Mouse (Mus musculus): ENCODE data around the gene 3110040M04Rik. TPM values are rescaled to one million over a fixed set of nuclear protein-coding genes. Genes with fewer than 3 reads are reported as not detected.

3110040M04Rik gene
- total and polyA plus RNA-seq, 3 experiments = not detected

DNA sequence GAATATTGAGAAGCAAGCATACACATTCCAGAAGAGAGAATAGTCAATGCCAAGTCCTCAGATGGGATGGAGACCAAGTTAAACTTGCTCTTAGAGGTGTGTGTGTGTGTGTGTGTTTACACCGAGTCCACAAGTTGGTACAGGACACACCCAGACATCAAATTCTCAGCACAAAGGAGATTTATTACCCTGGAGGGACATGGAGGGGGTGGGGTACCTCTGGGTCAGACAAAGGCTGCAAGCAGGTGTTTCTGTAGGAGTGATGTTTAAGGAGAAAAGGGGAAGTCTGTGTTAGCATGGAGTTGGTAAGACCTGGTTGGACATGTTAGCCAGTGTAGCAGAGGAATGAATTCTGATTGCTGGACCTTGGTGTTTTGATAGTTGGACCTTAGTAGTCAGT lies 12.1 kb downstream of the 3110040M04Rik start:
- H3K27me3 ChIP-seq (replicated peaks) = no peaks in the 10 kb centered on the region
- H3K4me2 ChIP-seq (ENCODE audit: insufficient read depth, low read depth, poor library complexity, severe bottlenecking) = no peak overlapping the region
- H3K4me3 ChIP-seq (replicated peaks in 1 of 3; ENCODE audit: low read depth in 2 of 3, low read length in 2 of 3, poor library complexity in 1 of 3) = no peak overlapping the region
- H3K36me3 ChIP-seq (replicated peaks in 1 of 2; ENCODE audit: control insufficient read depth in 1 of 2, insufficient read depth in 1 of 2, low read length in 1 of 2) = no peaks in the 10 kb centered on the region
- dilution Hi-C loops (cut with MboI; ENCODE audit: extremely low pct_ligation_motif_present, extremely low pct_unique_long_range_greater_than_20kb, low sequenced_read_pairs) = no loop called here
- no peaks in the 10 kb centered on the region for H3K79me2 ChIP-seq (replicated peaks; ENCODE audit: control insufficient read depth, extremely low read depth, insufficient read depth, poor library complexity, severe bottlenecking)
- TF ChIP-seq CHD2 (IDR thresholded peaks at IDR 0.05; ENCODE audit: low read length) = no peak
- no peak for TF ChIP-seq RCOR1 (conservative IDR thresholded peaks at IDR 0.05; ENCODE audit: low read depth, low read length)
- no peak for TF ChIP-seq HCFC1 (IDR thresholded peaks at IDR 0.05; ENCODE audit: low read depth, low read length)
- no peak for TF ChIP-seq ZC3H11A (IDR thresholded peaks at IDR 0.05; ENCODE audit: low read depth, low read length)
- no peak for TF ChIP-seq TCF12 (IDR thresholded peaks at IDR 0.05; ENCODE audit: low read depth, low read length)
- no peak for TF ChIP-seq POLR2A (IDR thresholded peaks at IDR 0.05; ENCODE audit: low read depth, low read length)
- TF ChIP-seq CTCF (conservative IDR thresholded peaks at IDR 0.05 in 1 of 2, IDR thresholded peaks at IDR 0.05 in 1 of 2; ENCODE audit: low read depth in 2 of 2, low read length in 2 of 2) = no peak
- no peak for TF ChIP-seq RAD21 (IDR thresholded peaks at IDR 0.05; ENCODE audit: low read depth, low read length)
- TF ChIP-seq ELF1 (IDR thresholded peaks at IDR 0.05; ENCODE audit: low read depth, low read length) = no peak
- no peak for TF ChIP-seq EP300 (IDR thresholded peaks at IDR 0.05; ENCODE audit: low read length)
- H3K9ac ChIP-seq (ENCODE audit: insufficient read depth, low read depth) = no peak overlapping the region
- in situ Hi-C loops (cut with MboI; ENCODE audit: low pct_ligation_motif_present, low pct_unique_long_range_greater_than_20kb, low sequenced_read_pairs) = no loop called here
- no peak for DNase-seq (ENCODE audit: extremely low read depth)
- H3K4me1 ChIP-seq (ENCODE audit: control insufficient read depth in 1 of 2, insufficient read depth in 2 of 2) = peaks cover 2 to 22% of the 10 kb centered on the region in 2 experiments; a peak in 2 of 4 replicates
- H3K9me3 ChIP-seq (replicated peaks; ENCODE audit: low read length) = no peaks in the 10 kb centered on the region
- H3K27ac ChIP-seq (ENCODE audit: insufficient read depth, low read depth) = no peak overlapping the region

DNA sequence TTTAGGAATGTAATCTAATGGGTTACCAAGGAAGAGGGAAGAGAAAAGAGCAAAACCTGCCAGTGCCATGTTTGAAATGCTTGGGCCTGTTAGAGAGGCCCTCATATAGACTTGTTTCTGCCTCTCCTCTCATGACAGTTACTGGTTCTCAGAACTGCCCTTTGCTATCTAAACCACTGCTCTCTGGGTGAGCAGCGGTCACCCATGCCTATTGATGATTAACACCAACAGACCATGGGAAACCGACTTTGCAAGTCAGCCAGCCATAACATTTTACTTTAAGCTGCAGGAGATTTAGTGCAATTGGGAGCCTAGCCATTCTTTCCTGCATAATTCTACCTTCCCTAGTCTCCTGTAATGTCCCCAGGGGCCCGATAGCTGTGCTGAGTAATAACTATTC lies 12.5 kb downstream of the 3110040M04Rik start:
- TF ChIP-seq POLR2A (IDR thresholded peaks at IDR 0.05; ENCODE audit: low read depth, low read length) = no peak
- TF ChIP-seq RAD21 (IDR thresholded peaks at IDR 0.05; ENCODE audit: low read depth, low read length) = no peak
- no peak for TF ChIP-seq GABPA (IDR thresholded peaks at IDR 0.05; ENCODE audit: insufficient replicate concordance, low read depth, low read length)
- TF ChIP-seq BHLHE40 (IDR thresholded peaks at IDR 0.05; ENCODE audit: low read depth, low read length) = no peak
- no peak for TF ChIP-seq NELFE (IDR thresholded peaks at IDR 0.05; ENCODE audit: low read depth, low read length)
- no peak overlapping the region for H3K9ac ChIP-seq (ENCODE audit: insufficient read depth, low read depth)
- H3K4me3 ChIP-seq (replicated peaks in 1 of 3; ENCODE audit: low read depth in 2 of 3, low read length in 2 of 3, poor library complexity in 1 of 3) = no peak overlapping the region
- dilution Hi-C loops (cut with MboI; ENCODE audit: extremely low pct_ligation_motif_present, extremely low pct_unique_long_range_greater_than_20kb, low sequenced_read_pairs) = no loop called here
- H3K4me2 ChIP-seq (ENCODE audit: insufficient read depth, low read depth, poor library complexity, severe bottlenecking) = no peak overlapping the region
- no peak overlapping the region for H3K27ac ChIP-seq (ENCODE audit: insufficient read depth, low read depth)
- no peaks in the 10 kb centered on the region for H3K79me2 ChIP-seq (replicated peaks; ENCODE audit: control insufficient read depth, extremely low read depth, insufficient read depth, poor library complexity, severe bottlenecking)
- no peaks in the 10 kb centered on the region for H3K36me3 ChIP-seq (replicated peaks in 1 of 2; ENCODE audit: control insufficient read depth in 1 of 2, insufficient read depth in 1 of 2, low read length in 1 of 2)
- H3K27me3 ChIP-seq (replicated peaks) = no peaks in the 10 kb centered on the region
- no peak for DNase-seq (ENCODE audit: extremely low read depth)
- in situ Hi-C loops (cut with MboI; ENCODE audit: low pct_ligation_motif_present, low pct_unique_long_range_greater_than_20kb, low sequenced_read_pairs) = no loop called here
- no peaks in the 10 kb centered on the region for H3K9me3 ChIP-seq (replicated peaks; ENCODE audit: low read length)
- H3K4me1 ChIP-seq (ENCODE audit: control insufficient read depth in 1 of 2, insufficient read depth in 2 of 2) = peaks cover 2 to 22% of the 10 kb centered on the region in 2 experiments; a peak in 2 of 4 replicates

DNA sequence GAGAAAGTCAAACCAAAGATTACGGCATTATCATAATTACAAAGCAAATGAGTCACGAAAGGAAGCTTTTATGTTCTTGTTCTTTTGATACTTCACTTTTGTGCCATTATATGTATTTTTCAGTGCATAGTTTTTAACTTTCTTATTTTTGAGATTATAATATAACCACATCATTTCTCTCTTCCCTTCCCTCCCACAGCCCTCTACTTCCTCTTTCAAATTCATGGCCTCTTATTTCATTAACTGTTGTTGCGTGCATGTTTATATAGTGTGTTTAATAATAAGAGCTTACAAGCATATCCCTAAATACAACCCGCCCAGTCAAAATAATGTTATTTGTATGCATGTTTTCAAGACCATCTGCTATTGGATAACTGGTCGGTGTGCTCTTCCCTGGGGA lies 15.1 kb downstream of the 3110040M04Rik start:
- H3K4me1 ChIP-seq (ENCODE audit: control insufficient read depth in 1 of 2, insufficient read depth in 2 of 2) = peaks cover 2 to 35% of the 10 kb centered on the region in 2 experiments; a peak in 2 of 4 replicates
- H3K79me2 ChIP-seq (replicated peaks; ENCODE audit: control insufficient read depth, extremely low read depth, insufficient read depth, poor library complexity, severe bottlenecking) = no peaks in the 10 kb centered on the region
- H3K4me3 ChIP-seq (replicated peaks in 1 of 3; ENCODE audit: low read depth in 2 of 3, low read length in 2 of 3, poor library complexity in 1 of 3) = no peak overlapping the region
- H3K9me3 ChIP-seq (replicated peaks; ENCODE audit: low read length) = no peaks in the 10 kb centered on the region
- no peaks in the 10 kb centered on the region for H3K27me3 ChIP-seq (replicated peaks)
- dilution Hi-C loops (cut with MboI; ENCODE audit: extremely low pct_ligation_motif_present, extremely low pct_unique_long_range_greater_than_20kb, low sequenced_read_pairs) (no loop called here), in situ Hi-C loops (cut with MboI; ENCODE audit: low pct_ligation_motif_present, low pct_unique_long_range_greater_than_20kb, low sequenced_read_pairs) (no loop called here)
- no peak overlapping the region for H3K27ac ChIP-seq (ENCODE audit: insufficient read depth, low read depth)
- TF ChIP-seq JUND (conservative IDR thresholded peaks at IDR 0.05; ENCODE audit: low read depth, low read length) (no peak), POLR2A (IDR thresholded peaks at IDR 0.05; ENCODE audit: low read depth, low read length) (no peak), JUN (IDR thresholded peaks at IDR 0.05; ENCODE audit: insufficient read depth, low read depth, low read length) (no peak), ELF1 (IDR thresholded peaks at IDR 0.05; ENCODE audit: low read depth, low read length) (no peak), CHD2 (IDR thresholded peaks at IDR 0.05; ENCODE audit: low read length) (no peak), MYC (IDR thresholded peaks at IDR 0.05; ENCODE audit: low read depth, low read length) (no peak), CTCF (conservative IDR thresholded peaks at IDR 0.05 in 1 of 2, IDR thresholded peaks at IDR 0.05 in 1 of 2; ENCODE audit: low read depth in 2 of 2, low read length in 2 of 2) (no peak), MXI1 (IDR thresholded peaks at IDR 0.05; ENCODE audit: low read depth, low read length) (no peak), KAT2A (IDR thresholded peaks at IDR 0.05; ENCODE audit: insufficient replicate concordance, low read length) (no peak), ZNF384 (IDR thresholded peaks at IDR 0.05; ENCODE audit: low read depth, low read length) (no peak)
- no peak overlapping the region for H3K9ac ChIP-seq (ENCODE audit: insufficient read depth, low read depth)
- no peak overlapping the region for H3K4me2 ChIP-seq (ENCODE audit: insufficient read depth, low read depth, poor library complexity, severe bottlenecking)
- no peaks in the 10 kb centered on the region for H3K36me3 ChIP-seq (replicated peaks in 1 of 2; ENCODE audit: control insufficient read depth in 1 of 2, insufficient read depth in 1 of 2, low read length in 1 of 2)
- DNase-seq (ENCODE audit: extremely low read depth) = no peak
